Mouse (Mus musculus) liver, embryonic 12.5 days (tissue): Measurements from ENCODE around the gene Cd46. TPM values are rescaled to one million over a fixed set of nuclear protein-coding genes. Genes with fewer than 3 reads are reported as not detected.
A peak's percentile ranks its signal among the peaks of the same experiment; 100 is the strongest.

ENCODE experiments used
- ATAC-seq: fragments of 200-750 bp; cut with Nextera tagmentation; 2 replicates; pipeline ENCODE4 v1.8.0; 2017; ENCODE audit warnings: moderate number of reproducible peaks, mild to moderate bottlenecking, moderate library complexity
- H3K27ac ChIP-seq: fragments of 300-500 bp; sonication (generic); 2 replicates; pipeline ENCODE4 v1.5.1; 2016; ENCODE audit warnings: mild to moderate bottlenecking
- H3K27me3 ChIP-seq: fragments of 300-500 bp; sonication (generic); replicated peaks from 2 replicates; pipeline ENCODE4 v1.6.1; 2016; ENCODE audit warnings: mild to moderate bottlenecking, moderate library complexity
- H3K36me3 ChIP-seq: fragments of 300-500 bp; sonication (generic); 2 replicates; pipeline ENCODE4 v1.6.1; 2016; ENCODE audit warnings: mild to moderate bottlenecking, moderate library complexity
- H3K4me1 ChIP-seq: fragments of 300-500 bp; sonication (generic); 2 replicates; pipeline ENCODE4 v1.6.1; 2016
- H3K4me2 ChIP-seq: fragments of 300-500 bp; sonication (generic); 2 replicates; pipeline ENCODE4 v1.6.1; 2016; ENCODE audit warnings: mild to moderate bottlenecking, moderate library complexity
- H3K4me3 ChIP-seq: fragments of 300-500 bp; sonication (generic); 2 replicates; pipeline ENCODE4 v1.5.1; 2016; ENCODE audit warnings: mild to moderate bottlenecking, moderate library complexity
- H3K9ac ChIP-seq: fragments of 300-500 bp; sonication (generic); 2 replicates; pipeline ENCODE4 v1.6.1; 2016; ENCODE audit warnings: mild to moderate bottlenecking, moderate library complexity
- H3K9me3 ChIP-seq: fragments of 300-500 bp; sonication (generic); replicated peaks from 2 replicates; pipeline ENCODE4 v1.6.1; 2016; ENCODE audit warnings: mild to moderate bottlenecking, moderate library complexity
- WGBS: fragments of 180-500 bp; shearing (Covaris S2); methylation state at CpG from one replicate; pipeline ENCODE4 v1.1.7; 2016; ENCODE audit not compliant: insufficient replicate concordance; 5-methylcytosine and 5-hydroxymethylcytosine counted together
- polyA plus RNA-seq: library from polyadenylated mRNA; unstranded; fragments of >200 nt; fragmentation: Nextera tagmentation; extraction: Ambion mirVana; gene quantifications from 2 replicates; pipeline ENCODE4 v1.2.1, GENCODE M21; 2016

Gene Cd46
- polyA plus RNA-seq, 1 experiment from 2014 or later, result 1.1 TPM

GRCm38 (mm10) chr1:195017626-195018025 is 74.4 kb downstream of the Cd46 start:
- no peak overlapping the region for H3K4me2 ChIP-seq
- no peak overlapping the region for H3K4me3 ChIP-seq
- WGBS, result 82% methylated on average over 4 of the region's 4 CpGs
- no peak overlapping the region for H3K27ac ChIP-seq
- no peaks in the 10 kb centered on the region for H3K36me3 ChIP-seq
- H3K27me3 ChIP-seq, result no peaks in the 10 kb centered on the region
- no peak overlapping the region for H3K9ac ChIP-seq
- H3K9me3 ChIP-seq, result no peaks in the 10 kb centered on the region
- ATAC-seq, result no peak
- no peaks in the 10 kb centered on the region for H3K4me1 ChIP-seq

GRCm38 (mm10) chr1:195016811-195017501 is 75.1 kb downstream of the Cd46 start:
- Histone ChIP-seq H3K4me2 (no peak overlapping the region), H3K4me3 (no peak overlapping the region), H3K27ac (no peak overlapping the region), H3K9ac (no peak overlapping the region), H3K4me1 (no peaks in the 10 kb centered on the region), H3K9me3 (no peaks in the 10 kb centered on the region), H3K36me3 (no peaks in the 10 kb centered on the region), H3K27me3 (no peaks in the 10 kb centered on the region)
- ATAC-seq, result no peak
- 71% methylated on average over 11 of the region's 11 CpGs for WGBS

GRCm38 (mm10) chr1:195015281-195015680 is 76.8 kb downstream of the Cd46 start:
- Histone ChIP-seq H3K4me2 (no peak overlapping the region), H3K27me3 (no peaks in the 10 kb centered on the region), H3K9ac (no peak overlapping the region), H3K27ac (no peak overlapping the region), H3K4me3 (no peak overlapping the region), H3K36me3 (no peaks in the 10 kb centered on the region), H3K4me1 (no peaks in the 10 kb centered on the region), H3K9me3 (no peaks in the 10 kb centered on the region)
- WGBS, result 77% methylated on average over 1 of the region's 1 CpGs
- ATAC-seq, result no peak

GRCm38 (mm10) chr1:195014201-195014885 is 77.7 kb downstream of the Cd46 start:
- H3K36me3 ChIP-seq, result no peaks in the 10 kb centered on the region
- no peaks in the 10 kb centered on the region for H3K4me1 ChIP-seq
- H3K27ac ChIP-seq, result no peak overlapping the region
- ATAC-seq, result no peak
- no peaks in the 10 kb centered on the region for H3K9me3 ChIP-seq
- no peaks in the 10 kb centered on the region for H3K27me3 ChIP-seq
- 57% methylated on average over 3 of the region's 3 CpGs for WGBS
- no peak overlapping the region for H3K9ac ChIP-seq
- no peak overlapping the region for H3K4me3 ChIP-seq
- no peak overlapping the region for H3K4me2 ChIP-seq

GRCm38 (mm10) chr1:195012531-195012930 is 79.5 kb downstream of the Cd46 start:
- Histone ChIP-seq H3K27me3 (no peaks in the 10 kb centered on the region), H3K9me3 (no peaks in the 10 kb centered on the region), H3K36me3 (no peaks in the 10 kb centered on the region), H3K4me3 (no peak overlapping the region), H3K4me1 (no peaks in the 10 kb centered on the region), H3K9ac (no peak overlapping the region), H3K27ac (no peak overlapping the region), H3K4me2 (no peak overlapping the region)
- whole genome bisulfite sequencing, result 49% methylated on average over 2 of the region's 2 CpGs
- no peak for ATAC-seq

GRCm38 (mm10) chr1:195006267-195006666 is 85.8 kb downstream of the Cd46 start:
- Histone ChIP-seq H3K4me3 (no peak overlapping the region), H3K4me1 (no peaks in the 10 kb centered on the region), H3K4me2 (no peak overlapping the region), H3K36me3 (no peaks in the 10 kb centered on the region), H3K27me3 (no peaks in the 10 kb centered on the region), H3K27ac (no peak overlapping the region), H3K9ac (no peak overlapping the region), H3K9me3 (no peaks in the 10 kb centered on the region)
- no peak for ATAC-seq

GRCm38 (mm10) chr1:195004194-195004593 is 87.9 kb downstream of the Cd46 start:
- no peaks in the 10 kb centered on the region for H3K27me3 ChIP-seq
- no peak overlapping the region for H3K4me2 ChIP-seq
- H3K27ac ChIP-seq, result no peak overlapping the region
- no peak overlapping the region for H3K9ac ChIP-seq
- 26% methylated on average over 1 of the region's 1 CpGs for WGBS
- H3K36me3 ChIP-seq, result no peaks in the 10 kb centered on the region
- ATAC-seq, result no peak
- H3K4me3 ChIP-seq, result no peak overlapping the region
- no peaks in the 10 kb centered on the region for H3K4me1 ChIP-seq
- no peaks in the 10 kb centered on the region for H3K9me3 ChIP-seq

- Histone ChIP-seq H3K36me3 (no peaks in the 10 kb centered on the region), H3K9ac (no peak overlapping the region), H3K27ac (no peak overlapping the region), H3K4me3 (no peak overlapping the region), H3K27me3 (no peaks in the 10 kb centered on the region), H3K9me3 (no peaks in the 10 kb centered on the region), H3K4me2 (no peak overlapping the region), H3K4me1 (no peaks in the 10 kb centered on the region)
- WGBS, result 69% methylated on average over 4 of the region's 4 CpGs
- no peak for ATAC-seq
These were observed 88.7 kb downstream of the Cd46 start for GRCm38 (mm10) chr1:195003328-195003727.

GRCm38 (mm10) chr1:194998396-194998795 is 93.7 kb downstream of the Cd46 start:
- no peak for ATAC-seq
- H3K4me1 ChIP-seq, result peaks cover 9% of the 10 kb centered on the region
- H3K4me3 ChIP-seq, result no peak overlapping the region
- WGBS, result 55% methylated on average over 1 of the region's 1 CpGs
- no peaks in the 10 kb centered on the region for H3K27me3 ChIP-seq
- no peaks in the 10 kb centered on the region for H3K36me3 ChIP-seq
- H3K9me3 ChIP-seq, result no peaks in the 10 kb centered on the region
- no peak overlapping the region for H3K27ac ChIP-seq
- no peak overlapping the region for H3K4me2 ChIP-seq
- no peak overlapping the region for H3K9ac ChIP-seq

GRCm38 (mm10) chr1:194995196-194995595 is 96.9 kb downstream of the Cd46 start:
- H3K4me3 ChIP-seq, result no peak overlapping the region
- no peaks in the 10 kb centered on the region for H3K36me3 ChIP-seq
- H3K4me2 ChIP-seq, result no peak overlapping the region
- no peak overlapping the region for H3K27ac ChIP-seq
- peak; percentile 45; the same call in 1 of the 2 replicates for ATAC-seq
- no peak overlapping the region for H3K9ac ChIP-seq
- WGBS, result 59% methylated on average over 2 of the region's 2 CpGs
- peaks cover 30% of the 10 kb centered on the region for H3K4me1 ChIP-seq
- H3K27me3 ChIP-seq, result no peaks in the 10 kb centered on the region
- no peaks in the 10 kb centered on the region for H3K9me3 ChIP-seq

GRCm38 (mm10) chr1:194994262-194994661 is 97.8 kb downstream of the Cd46 start:
- no peaks in the 10 kb centered on the region for H3K36me3 ChIP-seq
- peaks cover 30% of the 10 kb centered on the region for H3K4me1 ChIP-seq
- H3K9ac ChIP-seq, result no peak overlapping the region
- no peaks in the 10 kb centered on the region for H3K9me3 ChIP-seq
- no peak overlapping the region for H3K4me3 ChIP-seq
- no peaks in the 10 kb centered on the region for H3K27me3 ChIP-seq
- H3K27ac ChIP-seq, result no peak overlapping the region
- WGBS, result 41% methylated on average over 5 of the region's 5 CpGs
- ATAC-seq, result no peak
- H3K4me2 ChIP-seq, result no peak overlapping the region

GRCm38 (mm10) chr1:194993409-194993988 is 98.5 kb downstream of the Cd46 start:
- Histone ChIP-seq H3K9me3 (no peaks in the 10 kb centered on the region), H3K27ac (no peak overlapping the region), H3K4me3 (no peak overlapping the region), H3K36me3 (no peaks in the 10 kb centered on the region), H3K9ac (no peak overlapping the region), H3K4me2 (no peak overlapping the region), H3K27me3 (no peaks in the 10 kb centered on the region), H3K4me1 (peaks cover 30% of the 10 kb centered on the region)
- 29% methylated on average over 1 of the region's 1 CpGs for WGBS
- peak; percentile 36; the same call in 1 of the 2 replicates for ATAC-seq
